Mouse (Mus musculus): ENCODE data around the gene Zfp526.

DNA sequence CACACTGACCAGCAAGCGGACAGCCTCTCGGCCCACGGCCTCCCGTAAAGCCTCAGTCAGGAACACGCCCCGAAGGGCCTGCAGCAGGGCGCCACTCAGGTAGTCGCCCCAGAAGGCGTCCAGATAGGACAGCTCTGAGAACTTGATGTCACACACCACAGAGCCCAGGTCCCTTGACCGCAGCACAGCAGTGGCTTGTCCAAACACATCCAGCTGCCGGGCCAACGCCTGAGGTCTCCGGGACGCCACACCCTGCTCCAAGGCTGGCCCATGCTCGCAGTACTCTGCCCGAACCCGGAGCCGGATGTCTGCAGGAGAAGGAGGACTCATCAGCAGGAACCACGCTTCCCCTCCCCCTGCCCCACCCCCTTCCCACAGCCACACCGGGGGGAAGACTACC lies 17.6 kb upstream of the Zfp526 start:
- TF ChIP-seq CTCF (IDR thresholded peaks at IDR 0.05; ENCODE audit: control insufficient read depth, insufficient read depth, insufficient read length) (no peak), USF1 (IDR thresholded peaks at IDR 0.05; ENCODE audit: low read depth) (no peak), FOSL1 (IDR thresholded peaks at IDR 0.05; ENCODE audit: insufficient read depth, low read length, poor library complexity, severe bottlenecking) (no peak), CEBPB (IDR thresholded peaks at IDR 0.05; ENCODE audit: low read depth) (no peak)
